Mouse (Mus musculus): ENCODE measurements at regions not wholly inside any gene's neighbourhood (a gene's known extent, or its start where the extent isn't known, plus 50 kb on each side); places are given as distances from the start of the nearest gene placed in this dataset.

DNA sequence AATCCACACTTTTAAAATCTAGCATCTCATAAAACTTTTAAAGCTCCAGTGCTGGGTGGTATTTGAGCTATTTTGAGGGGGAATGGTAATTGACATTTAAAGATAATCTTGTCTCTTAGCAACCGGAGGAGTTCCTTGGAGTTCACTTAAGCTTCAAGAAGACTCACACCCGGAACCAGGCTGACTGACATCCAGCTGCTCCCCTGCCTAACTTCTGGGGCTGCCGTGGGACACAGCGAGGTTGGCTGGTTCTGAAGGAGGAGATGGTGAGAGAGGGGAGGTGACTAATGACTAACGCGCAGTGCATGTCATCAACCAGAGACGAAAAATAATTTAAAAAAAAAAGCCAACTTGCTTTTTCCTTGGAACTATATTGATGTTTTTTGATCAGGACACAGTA lies 157.7 kb upstream of the Ado start:
- 80% methylated on average over 7 of the region's 7 CpGs for WGBS
- no peak overlapping the region for H3K4me2 ChIP-seq (ENCODE audit: low read depth)

DNA sequence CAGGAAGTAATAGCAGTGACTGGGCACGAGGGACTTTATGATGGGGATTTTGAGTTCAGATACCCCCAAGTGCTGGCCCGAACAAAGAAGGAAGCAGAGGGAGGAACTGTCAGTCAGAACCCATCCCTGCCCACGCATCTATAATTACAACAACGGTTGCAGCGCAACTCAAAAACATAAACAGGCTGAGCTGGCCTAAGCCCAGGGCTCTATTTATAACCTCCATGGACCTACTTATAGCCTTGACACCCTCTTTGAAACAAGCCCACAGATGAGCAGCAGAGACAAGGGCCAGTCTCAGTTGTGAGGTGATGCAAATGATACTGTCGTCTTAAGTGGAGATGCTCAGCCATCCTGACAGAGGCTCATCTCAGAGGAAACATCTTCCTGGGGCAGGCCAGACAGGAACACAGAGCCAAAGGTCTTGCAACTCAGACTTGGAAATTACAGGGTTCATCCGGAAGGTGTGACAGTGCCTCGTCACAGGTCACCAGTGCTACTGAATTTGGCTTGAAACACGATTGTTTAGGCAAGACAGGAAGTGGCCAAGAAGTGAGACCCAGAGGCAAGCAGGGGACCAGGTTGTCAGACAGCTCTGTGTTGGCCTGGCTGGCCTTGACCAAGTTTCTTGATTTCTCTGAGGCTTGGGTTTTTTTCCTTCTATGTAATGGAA lies 154.2 kb upstream of the Ado start:
- Histone ChIP-seq H3K36me3 (ENCODE audit: control insufficient read depth, insufficient read depth, low read length) (no peaks in the 10 kb centered on the region), H3K9ac (ENCODE audit: low read length) (no peak overlapping the region), H3K4me3 (ENCODE audit: low read depth, low read length) (no peak overlapping the region), H3K9me3 (ENCODE audit: control insufficient read depth, low read length) (no peaks in the 10 kb centered on the region), H3K4me1 (ENCODE audit: control insufficient read depth, insufficient read depth, low read length) (no peaks in the 10 kb centered on the region), H3K27me3 (ENCODE audit: control insufficient read depth, insufficient read depth, low read length) (no peaks in the 10 kb centered on the region), H3K27ac (ENCODE audit: low read depth, low read length) (no peak overlapping the region), H3K4me2 (ENCODE audit: low read depth) (no peak overlapping the region)
- WGBS = 78% methylated on average over 9 of the region's 9 CpGs
- ATAC-seq (ENCODE audit: insufficient read depth, low FRiP score, low TSS enrichment) (no peak), DNase-seq (ENCODE audit: low spot score) (no peak)

More for the DNA sequence above, 157.7 kb upstream of the Ado start:
- Histone ChIP-seq H3K9me3 (ENCODE audit: control insufficient read depth, low read length) (no peaks in the 10 kb centered on the region), H3K36me3 (ENCODE audit: control insufficient read depth, insufficient read depth, low read length) (no peaks in the 10 kb centered on the region), H3K27me3 (ENCODE audit: control insufficient read depth, insufficient read depth, low read length) (no peaks in the 10 kb centered on the region), H3K9ac (ENCODE audit: low read length) (no peak overlapping the region), H3K27ac (ENCODE audit: low read depth, low read length) (no peak overlapping the region), H3K4me1 (ENCODE audit: control insufficient read depth, insufficient read depth, low read length) (no peaks in the 10 kb centered on the region), H3K4me3 (ENCODE audit: low read depth, low read length) (no peak overlapping the region)
- DNase-seq (ENCODE audit: low spot score) (no peak), ATAC-seq (ENCODE audit: insufficient read depth, low FRiP score, low TSS enrichment) (no peak)

DNA sequence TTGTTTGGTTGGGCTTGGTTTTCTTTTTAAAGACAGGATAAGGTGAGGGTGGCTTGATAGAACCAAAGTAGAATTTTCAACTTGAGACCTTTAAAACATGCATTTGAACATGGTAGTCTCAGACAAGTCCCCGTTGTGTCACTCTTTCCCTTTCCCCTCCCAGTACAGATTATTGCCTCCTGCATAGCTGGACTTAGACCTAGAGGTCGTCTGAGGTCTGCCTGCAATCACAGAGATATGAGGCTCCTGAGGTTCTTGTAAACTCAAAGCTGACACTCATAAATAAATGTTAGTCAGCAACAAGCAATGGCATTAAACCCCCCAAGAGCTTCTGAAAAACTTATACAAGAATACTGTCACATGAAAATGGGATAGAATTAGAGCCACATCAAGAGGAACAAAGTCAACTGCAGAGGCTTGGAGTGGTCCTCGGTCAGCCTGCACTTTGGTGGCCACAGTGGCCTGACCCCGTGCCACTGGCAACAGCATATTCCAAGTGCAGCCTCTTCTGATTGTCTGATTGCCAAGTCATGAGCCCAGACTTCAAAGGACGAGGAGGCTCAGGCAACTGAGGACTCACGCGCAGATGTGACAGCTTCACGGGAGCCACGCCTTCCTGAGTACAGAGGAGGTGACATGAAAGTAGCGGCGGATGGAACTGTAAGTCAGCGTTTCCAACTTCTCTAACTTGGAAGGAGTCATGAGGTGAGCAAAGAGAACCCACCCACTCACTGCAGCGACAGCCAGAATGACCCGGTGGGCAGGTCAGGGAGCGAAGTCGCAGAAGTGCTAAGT lies 148.8 kb upstream of the Ado start:
- H3K4me1 ChIP-seq (ENCODE audit: control insufficient read depth, insufficient read depth, low read length) = no peaks in the 10 kb centered on the region
- WGBS = 77% methylated on average over 16 of the region's 16 CpGs
- no peaks in the 10 kb centered on the region for H3K9me3 ChIP-seq (ENCODE audit: control insufficient read depth, low read length)
- no peak overlapping the region for H3K4me3 ChIP-seq (ENCODE audit: low read depth, low read length)
- DNase-seq (ENCODE audit: low spot score) = no peak
- H3K4me2 ChIP-seq (ENCODE audit: low read depth) = no peak overlapping the region
- no peak for ATAC-seq (ENCODE audit: insufficient read depth, low FRiP score, low TSS enrichment)
- no peak overlapping the region for H3K27ac ChIP-seq (ENCODE audit: low read depth, low read length)
- H3K9ac ChIP-seq (ENCODE audit: low read length) = no peak overlapping the region
- H3K27me3 ChIP-seq (ENCODE audit: control insufficient read depth, insufficient read depth, low read length) = no peaks in the 10 kb centered on the region
- no peaks in the 10 kb centered on the region for H3K36me3 ChIP-seq (ENCODE audit: control insufficient read depth, insufficient read depth, low read length)

DNA sequence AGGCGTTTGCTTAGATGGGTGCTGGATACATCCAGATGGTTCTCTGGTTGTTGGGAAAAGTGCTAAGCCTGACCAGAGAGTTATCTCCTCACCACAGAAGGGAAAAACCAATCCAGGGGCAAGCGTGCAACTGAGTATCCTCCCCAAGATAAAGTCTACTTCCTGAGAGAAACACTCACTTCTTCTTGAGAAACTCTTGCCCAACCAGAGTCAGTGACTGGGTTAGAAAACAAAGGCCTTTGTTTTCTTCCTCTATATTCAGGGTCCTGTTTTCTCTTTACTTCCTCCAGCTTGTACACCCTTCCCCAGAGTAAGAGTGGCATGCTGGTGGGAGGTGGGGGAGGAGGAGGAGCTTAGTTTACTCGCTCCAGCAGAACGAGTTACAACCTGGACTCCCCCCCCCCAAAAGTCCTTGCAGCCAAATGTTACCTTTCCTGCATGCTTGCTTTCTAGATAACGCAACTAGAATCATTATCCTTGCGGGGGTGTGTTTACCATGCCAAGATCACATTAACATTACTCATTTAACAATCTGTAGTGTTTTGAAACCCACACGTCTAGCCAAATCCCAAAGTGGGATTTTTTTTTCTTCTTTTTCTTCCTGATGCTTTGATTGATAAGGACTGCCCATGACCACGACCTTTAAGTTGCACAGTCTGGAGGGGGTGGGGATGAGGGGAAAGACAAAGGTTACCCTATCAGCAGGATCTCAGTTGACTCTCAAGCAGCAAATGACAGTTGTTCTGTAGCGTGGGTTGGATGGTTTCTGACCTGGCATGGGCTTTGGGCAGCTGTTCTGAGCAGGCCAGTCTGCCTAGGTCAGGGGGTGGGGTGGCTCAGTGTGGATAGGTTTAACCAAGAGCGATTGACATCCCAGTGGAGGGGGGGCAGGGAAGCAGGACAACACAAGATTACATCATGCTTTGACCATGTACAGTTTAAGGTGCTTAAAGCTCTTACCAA lies 147.4 kb upstream of the Ado start:
- Histone ChIP-seq H3K4me2 (ENCODE audit: low read depth) (no peak overlapping the region), H3K36me3 (ENCODE audit: control insufficient read depth, insufficient read depth, low read length) (no peaks in the 10 kb centered on the region), H3K4me3 (ENCODE audit: low read depth, low read length) (no peak overlapping the region), H3K4me1 (ENCODE audit: control insufficient read depth, insufficient read depth, low read length) (no peaks in the 10 kb centered on the region), H3K27me3 (ENCODE audit: control insufficient read depth, insufficient read depth, low read length) (no peaks in the 10 kb centered on the region), H3K9ac (ENCODE audit: low read length) (no peak overlapping the region), H3K9me3 (ENCODE audit: control insufficient read depth, low read length) (no peaks in the 10 kb centered on the region), H3K27ac (ENCODE audit: low read depth, low read length) (no peak overlapping the region)
- WGBS = 58% methylated on average over 10 of the region's 10 CpGs
- ATAC-seq (ENCODE audit: insufficient read depth, low FRiP score, low TSS enrichment) (no peak), DNase-seq (ENCODE audit: low spot score) (no peak)

DNA sequence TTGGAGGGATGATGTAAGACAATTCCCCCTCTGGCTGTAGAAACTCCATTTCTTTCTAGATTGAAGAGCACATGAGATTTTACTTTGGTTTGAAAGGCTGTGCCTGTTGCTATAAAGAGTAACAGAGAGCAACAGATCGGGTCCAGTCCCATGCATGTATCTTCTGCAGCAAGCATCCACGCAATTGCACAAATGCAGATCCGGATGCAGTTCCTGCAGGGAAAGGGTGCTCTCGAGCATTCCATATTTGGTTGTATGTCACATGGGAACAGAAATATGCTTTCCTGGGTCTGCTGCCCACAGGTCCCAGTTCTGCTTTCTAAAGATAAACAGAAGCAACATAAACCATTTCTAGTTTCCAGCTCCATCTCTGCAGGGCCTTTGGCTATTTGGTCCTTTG lies 146.0 kb upstream of the Ado start:
- Histone ChIP-seq H3K9me3 (ENCODE audit: control insufficient read depth, low read length) (no peaks in the 10 kb centered on the region), H3K4me2 (ENCODE audit: low read depth) (no peak overlapping the region), H3K9ac (ENCODE audit: low read length) (no peak overlapping the region), H3K4me1 (ENCODE audit: control insufficient read depth, insufficient read depth, low read length) (no peaks in the 10 kb centered on the region), H3K27me3 (ENCODE audit: control insufficient read depth, insufficient read depth, low read length) (no peaks in the 10 kb centered on the region), H3K4me3 (ENCODE audit: low read depth, low read length) (no peak overlapping the region), H3K27ac (ENCODE audit: low read depth, low read length) (no peak overlapping the region), H3K36me3 (ENCODE audit: control insufficient read depth, insufficient read depth, low read length) (no peaks in the 10 kb centered on the region)
- 93% methylated on average over 4 of the region's 4 CpGs for WGBS
- DNase-seq (ENCODE audit: low spot score) = no peak
- ATAC-seq (ENCODE audit: insufficient read depth, low FRiP score, low TSS enrichment) = no peak

DNA sequence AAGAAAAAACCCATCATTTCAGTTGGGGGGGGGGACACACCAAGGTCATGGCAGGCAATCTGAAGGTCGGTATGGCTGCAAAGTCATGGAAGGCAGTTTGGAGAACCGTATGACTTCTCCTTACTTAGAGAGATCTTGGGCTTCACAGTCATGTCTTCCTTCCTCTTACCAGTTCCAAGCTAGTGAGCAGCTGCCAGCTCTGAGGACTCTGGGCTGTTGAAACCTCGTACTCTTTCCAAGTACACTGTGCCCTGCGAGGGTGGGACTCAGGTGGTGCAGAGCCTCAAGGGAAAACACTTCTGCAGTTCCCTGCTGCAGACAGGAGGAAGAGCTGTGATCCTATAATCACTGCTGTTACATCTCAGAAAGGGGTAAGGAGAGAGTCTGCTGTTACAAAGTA lies 144.8 kb upstream of the Ado start:
- H3K9ac ChIP-seq (ENCODE audit: low read length) = no peak overlapping the region
- H3K36me3 ChIP-seq (ENCODE audit: control insufficient read depth, insufficient read depth, low read length) = no peaks in the 10 kb centered on the region
- WGBS = 85% methylated on average over 4 of the region's 4 CpGs
- no peak overlapping the region for H3K4me3 ChIP-seq (ENCODE audit: low read depth, low read length)
- DNase-seq (ENCODE audit: low spot score) (no peak), ATAC-seq (ENCODE audit: insufficient read depth, low FRiP score, low TSS enrichment) (no peak)
- no peak overlapping the region for H3K4me2 ChIP-seq (ENCODE audit: low read depth)
- no peak overlapping the region for H3K27ac ChIP-seq (ENCODE audit: low read depth, low read length)
- H3K27me3 ChIP-seq (ENCODE audit: control insufficient read depth, insufficient read depth, low read length) = no peaks in the 10 kb centered on the region
- H3K9me3 ChIP-seq (ENCODE audit: control insufficient read depth, low read length) = no peaks in the 10 kb centered on the region
- no peaks in the 10 kb centered on the region for H3K4me1 ChIP-seq (ENCODE audit: control insufficient read depth, insufficient read depth, low read length)

DNA sequence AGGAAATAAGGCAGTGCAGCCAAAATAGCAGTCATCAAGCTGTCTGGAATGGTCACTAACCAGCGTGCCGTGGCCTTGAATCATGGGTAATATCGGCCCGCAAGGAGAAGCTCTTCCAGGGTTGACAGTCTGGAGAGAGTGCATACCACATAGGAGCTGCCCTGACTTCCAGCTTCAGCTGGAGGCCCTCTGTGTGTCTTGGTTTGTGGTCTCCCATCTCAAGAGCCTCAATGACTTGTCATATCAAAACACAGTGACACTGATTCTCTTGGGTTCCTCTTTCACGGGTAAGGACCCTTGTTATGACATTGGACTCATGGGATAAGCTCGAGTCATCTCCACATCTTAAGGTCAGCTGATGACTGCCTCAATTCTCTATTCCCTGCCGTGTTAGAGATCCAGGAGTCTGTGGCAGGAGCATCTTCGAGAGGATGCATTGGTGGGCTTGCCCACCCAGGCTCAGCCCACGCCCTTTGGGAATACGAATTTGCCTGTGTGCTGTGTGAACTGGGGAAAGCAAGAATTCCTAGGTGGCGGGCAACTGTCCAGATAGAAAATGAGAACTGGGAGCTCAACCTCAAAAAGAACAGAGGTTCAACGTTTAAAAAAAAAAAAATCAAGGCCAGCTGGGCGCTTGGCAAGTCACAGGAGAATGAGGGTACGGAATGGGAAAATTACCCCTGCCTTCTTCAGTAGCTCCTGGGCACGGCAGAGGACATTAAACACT lies 141.4 kb upstream of the Ado start:
- Histone ChIP-seq H3K27ac (ENCODE audit: low read depth, low read length) (no peak overlapping the region), H3K4me1 (ENCODE audit: control insufficient read depth, insufficient read depth, low read length) (no peaks in the 10 kb centered on the region), H3K9me3 (ENCODE audit: control insufficient read depth, low read length) (no peaks in the 10 kb centered on the region), H3K27me3 (ENCODE audit: control insufficient read depth, insufficient read depth, low read length) (no peaks in the 10 kb centered on the region), H3K9ac (ENCODE audit: low read length) (no peak overlapping the region), H3K4me2 (ENCODE audit: low read depth) (no peak overlapping the region), H3K4me3 (ENCODE audit: low read depth, low read length) (no peak overlapping the region), H3K36me3 (ENCODE audit: control insufficient read depth, insufficient read depth, low read length) (no peaks in the 10 kb centered on the region)
- ATAC-seq (ENCODE audit: insufficient read depth, low FRiP score, low TSS enrichment) (no peak), DNase-seq (ENCODE audit: low spot score) (no peak)
- 90% methylated on average over 15 of the region's 15 CpGs for WGBS

DNA sequence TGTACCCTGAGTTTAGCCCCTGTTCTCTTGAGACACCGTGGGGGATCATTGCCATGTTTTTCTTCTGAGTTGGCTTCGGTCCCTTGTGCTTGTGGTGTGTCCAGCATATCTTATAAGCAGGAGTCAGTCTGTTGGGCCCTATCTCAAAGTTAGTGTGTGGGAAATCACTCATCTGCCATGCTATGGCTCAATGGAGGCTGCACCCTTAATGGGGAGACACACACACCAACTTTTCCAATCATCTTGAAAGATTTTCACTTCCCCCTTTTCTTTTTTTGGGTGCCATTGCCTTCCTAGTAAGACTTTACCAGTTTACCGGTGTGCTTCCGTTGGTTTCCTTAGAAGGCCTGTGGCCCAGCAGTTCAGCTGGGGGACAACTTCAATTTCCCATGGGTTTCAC lies 130.6 kb upstream of the Ado start:
- no peak overlapping the region for H3K9ac ChIP-seq (ENCODE audit: low read length)
- H3K4me1 ChIP-seq (ENCODE audit: control insufficient read depth, insufficient read depth, low read length) = no peaks in the 10 kb centered on the region
- no peaks in the 10 kb centered on the region for H3K9me3 ChIP-seq (ENCODE audit: control insufficient read depth, low read length)
- H3K27me3 ChIP-seq (ENCODE audit: control insufficient read depth, insufficient read depth, low read length) = no peaks in the 10 kb centered on the region
- no peak overlapping the region for H3K4me3 ChIP-seq (ENCODE audit: low read depth, low read length)
- H3K4me2 ChIP-seq (ENCODE audit: low read depth) = no peak overlapping the region
- WGBS = 99% methylated on average over 4 of the region's 4 CpGs
- no peak overlapping the region for H3K27ac ChIP-seq (ENCODE audit: low read depth, low read length)
- no peak for DNase-seq (ENCODE audit: low spot score)
- H3K36me3 ChIP-seq (ENCODE audit: control insufficient read depth, insufficient read depth, low read length) = no peaks in the 10 kb centered on the region
- ATAC-seq (ENCODE audit: insufficient read depth, low FRiP score, low TSS enrichment) = no peak

All from neural tube, embryonic 11.5 days (tissue).